Mouse (Mus musculus): Measurements from ENCODE around the gene Gm5934. TPM values are rescaled to one million over a fixed set of nuclear protein-coding genes. Genes with fewer than 3 reads are reported as not detected.
"Not testable (repeated sequence)": the region's sequence is repeated elsewhere in the genome, so short reads cannot be mapped to it uniquely, and the experiment has no call there.

The Gm5934 gene
- not detected in 2 replicates for polyA plus RNA-seq (2011; ENCODE audit: insufficient read length, low read depth, missing spikeins)

- H3K27ac ChIP-seq (ENCODE audit: insufficient read depth, low read length); H3K4me3 ChIP-seq (ENCODE audit: insufficient read depth, low read length); H3K4me1 ChIP-seq (ENCODE audit: control insufficient read depth, insufficient read depth, low read length): not testable (repeated sequence)
Observed at GRCm38 (mm10) chrX:24500660-24501059, at the start of gene Gm5934. Gene Gm5934 (minus strand): TSS chrX:24500760.

Other genes with a start within 250 kb of the Gm5934 start
- not detected in 2 replicates for gene Gm4297, start 74.1 kb upstream of the Gm5934 start, polyA plus RNA-seq (2011; ENCODE audit: insufficient read length, low read depth, missing spikeins)

All from embryonic fibroblast, embryonic 13.5 days (primary cell).